Mouse (Mus musculus) heart, postnatal 0 days (tissue): ENCODE data around the gene Pdzrn4.

Source experiments
- CTCF ChIP-seq: IDR thresholded peaks from 2 replicates; pipeline ENCODE4 v1.5.1; 2016; ENCODE audit warnings: antibody characterized with exemption, control low read depth, low read depth
- EP300 ChIP-seq: IDR thresholded peaks from 2 replicates; pipeline ENCODE4 v1.6.1; 2016; ENCODE audit warnings: antibody characterized with exemption, low read depth

DNA sequence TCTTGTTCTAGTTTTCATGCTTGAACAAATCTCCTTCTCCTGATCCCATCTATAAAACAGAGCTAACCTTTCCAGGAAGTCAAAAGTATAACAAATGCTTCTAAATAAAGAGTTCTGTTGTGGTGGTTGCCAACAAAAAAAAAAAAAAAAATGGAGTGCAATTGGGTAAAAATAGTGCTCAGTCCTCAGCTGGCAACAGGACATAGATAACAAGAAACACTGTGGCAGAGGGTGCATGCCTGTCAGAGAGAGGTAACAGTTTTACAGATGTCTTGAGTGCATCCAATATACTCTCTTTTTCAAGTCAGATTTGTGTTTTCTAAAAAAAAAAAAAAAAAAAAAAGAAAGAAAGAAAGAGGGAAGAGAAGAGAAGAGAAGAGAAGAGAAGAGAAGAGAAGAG is 32.1 kb upstream of the Pdzrn4 start:
- no peak for TF ChIP-seq CTCF
- no peak for TF ChIP-seq EP300
